31 mouse cellular contexts compared by ENCODE assay signal in the genomic region with DNA sequence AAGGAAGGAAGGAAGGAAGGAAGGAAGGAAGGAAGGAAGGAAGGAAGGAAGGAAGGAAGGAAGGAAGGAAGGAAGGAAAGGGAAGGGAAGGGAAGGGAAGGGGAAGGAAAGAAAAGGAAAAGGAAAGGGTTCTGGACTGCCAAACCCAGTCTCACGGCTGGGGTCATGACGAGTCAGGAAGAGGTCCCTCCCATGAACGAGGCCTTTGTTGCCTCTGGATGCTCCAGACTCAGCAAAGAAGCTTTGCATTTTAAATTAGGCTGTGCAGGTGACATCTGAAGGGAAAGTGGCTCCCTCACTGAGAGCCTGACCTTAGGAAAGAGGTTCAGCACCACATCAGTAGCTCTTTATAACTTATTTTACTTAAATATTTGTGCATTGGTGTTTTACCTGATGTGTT. TPM values are rescaled to one million over a fixed set of nuclear protein-coding genes. Genes with fewer than 3 reads are reported as not detected.
DNase-seq lines count a peak whose midpoint lies in the region; ATAC-seq and TF ChIP-seq lines count a peak whose summit lies in the region.
"Had no signal": no experiment of that assay in that cellular context is flagged by ENCODE, and none has a peak within 500 bp of the region (broad histone marks: within the 10 kb centered on the region; RNA-seq: fewer than 3 reads in every experiment).

No protein-coding gene starts in this region.

- H3K9me3 ChIP-seq in ES-Bruce4 (replicated peaks; ENCODE audit: control insufficient read depth, insufficient read depth, low read length, poor library complexity, severe bottlenecking) = no peaks in the 10 kb centered on the region
- no peaks in the 10 kb centered on the region for H3K9me3 ChIP-seq in forebrain, embryonic 11.5 days (ENCODE audit: control insufficient read depth, low read length)
- H3K9me3 ChIP-seq: G1E had no signal

- no peaks in the 10 kb centered on the region for H3K27me3 ChIP-seq in ES-Bruce4 (ENCODE audit: control insufficient read depth, insufficient read depth, low read length, poor library complexity, severe bottlenecking)
- no peaks in the 10 kb centered on the region for H3K27me3 ChIP-seq in forebrain, embryonic 11.5 days (ENCODE audit: control insufficient read depth, insufficient read depth, low read length)
- H3K27me3 ChIP-seq: CH12.LX, Patski had no signal

- no peak overlapping the region for H3K4me2 ChIP-seq in forebrain, embryonic 11.5 days (ENCODE audit: low read depth, low read length, severe bottlenecking)

- no peak for ATAC-seq in forebrain, embryonic 11.5 days (replicated peaks; ENCODE audit: low FRiP score)
- ATAC-seq: activated CD4-positive, CD25-positive, alpha-beta regulatory T cell, adult 4 months; CD4-positive, CD25-positive, alpha-beta regulatory T cell, adult 4 months; Patski had no signal

- no peak for TF ChIP-seq POLR2A in ES-Bruce4 (IDR thresholded peaks at IDR 0.05; ENCODE audit: insufficient read depth, low read length)

- no peak for TF ChIP-seq CTCF in ES-Bruce4 (IDR thresholded peaks at IDR 0.05; ENCODE audit: low read depth, low read length)

- DNase-seq in ES-CJ7 (ENCODE audit: low read depth, low spot score) (peak; percentile 77), R1 (ENCODE audit: low read depth, low spot score) (peak; percentile 79), ZHBTc4 (ENCODE audit: low read depth, low spot score) (peak; percentile 67)
- DNase-seq in forebrain, embryonic 11.5 days (ENCODE audit: low spot score) = no peak
- no peak for DNase-seq in B cell, adult 2 months
- DNase-seq in heart, adult 8-10 months (ENCODE audit: low spot score) = no peak
- DNase-seq in left cerebral cortex, adult 18-20 months (ENCODE audit: low spot score in 2 of 2) = no peak
- DNase-seq: adrenal gland, adult 2 months; adrenal gland, adult 8-10 months; adrenal gland, postnatal 10 days; adrenal gland, postnatal 14 days; adrenal gland, postnatal 25 days; adrenal gland, postnatal 36 days; cerebellum, adult 11 months; cerebellum, adult 11-12 months; cerebellum, adult 18-20 months; cerebellum, adult 2 months; cerebellum, adult 8-10 months; cerebellum, adult 9-10 months; cerebellum, adult 9-11 months had no signal

- H3K36me3 ChIP-seq in ES-Bruce4 (ENCODE audit: control insufficient read depth, insufficient read depth, low read length, poor library complexity, severe bottlenecking) = no peaks in the 10 kb centered on the region
- no peaks in the 10 kb centered on the region; the same call in 1 of the 2 replicates for H3K36me3 ChIP-seq in forebrain, embryonic 11.5 days (ENCODE audit: control insufficient read depth, insufficient read depth, low read length)

- no peak overlapping the region for H3K4me3 ChIP-seq in ES-Bruce4 (ENCODE audit: low read depth, low read length)
- H3K4me3 ChIP-seq in forebrain, embryonic 11.5 days (ENCODE audit: low read depth, low read length) = no peak overlapping the region

- peaks cover 18% of the 10 kb centered on the region for H3K4me1 ChIP-seq in ES-Bruce4 (ENCODE audit: control insufficient read depth, insufficient read depth, low read length)
- no peaks in the 10 kb centered on the region for H3K4me1 ChIP-seq in forebrain, embryonic 11.5 days (replicated peaks; ENCODE audit: control insufficient read depth, insufficient read depth, low read length)

- TF ChIP-seq EP300 in ES-Bruce4 (IDR thresholded peaks at IDR 0.05; ENCODE audit: insufficient read depth, low read depth, low read length) = peak; percentile 76; the same call in 1 of the 2 replicates

- no peak overlapping the region for H3K27ac ChIP-seq in ES-Bruce4 (ENCODE audit: insufficient read depth, low read length)
- H3K27ac ChIP-seq in forebrain, embryonic 11.5 days (ENCODE audit: low read depth, low read length) = no peak overlapping the region

- H3K9ac ChIP-seq in ES-Bruce4 (ENCODE audit: low read depth, poor library complexity, severe bottlenecking) = no peak overlapping the region
- no peak overlapping the region for H3K9ac ChIP-seq in forebrain, embryonic 11.5 days (ENCODE audit: low read length)

- WGBS in forebrain, embryonic 11.5 days = 26% methylated on average over 3 of the region's 3 CpGs

RNA-seq across cellular contexts. Expression of a gene that starts 6.9 kb away (rescaled TPM):
- not detected in 2 replicates for polyA plus RNA-seq in ES-Bruce4 (2011; ENCODE audit: insufficient read depth, insufficient read length, low read depth, missing spikeins)
- 0.96 and 1.3 TPM in 2 replicates for polyA plus RNA-seq in forebrain, embryonic 11.5 days (2014; fragmentation: Nextera tagmentation; extraction: Ambion mirVana)
- total RNA-seq in heart, adult 8-10 months (2022) = not detected
- not detected for total RNA-seq in left cerebral cortex, adult 18-20 months (2021)
- total RNA-seq: adrenal gland, adult 18-20 months; adrenal gland, adult 2 months; adrenal gland, adult 8-10 months; adrenal gland, postnatal 10 days; adrenal gland, postnatal 14 days; adrenal gland, postnatal 25 days; adrenal gland, postnatal 36 days; adrenal gland, postnatal 4 days; MEL had no signal
- polyA plus RNA-seq: adrenal gland, adult 2 months; brain, embryonic 14.5 days; CD4-positive, CD25-positive, alpha-beta regulatory T cell, adult 4 months; cerebellum, adult 2 months; G1E had no signal

RNA-seq across cellular contexts. Expression of a gene that starts 11.4 kb away (rescaled TPM):
- polyA plus RNA-seq in ES-Bruce4 (2011; ENCODE audit: insufficient read depth, insufficient read length, low read depth, missing spikeins) = 7.2 and 8.2 TPM in 2 replicates
- polyA plus RNA-seq in forebrain, embryonic 11.5 days (2014; fragmentation: Nextera tagmentation; extraction: Ambion mirVana) = 16.1 and 16.4 TPM in 2 replicates
- total RNA-seq in heart, adult 8-10 months (2022) = 10 to 100 TPM; 16.2 to 20.0 (median 18.2) TPM
- 10 to 100 TPM; 71.2 to 78.6 TPM for total RNA-seq in left cerebral cortex, adult 18-20 months (2021)

RNA-seq across cellular contexts. Expression of a gene that starts 12.3 kb away (rescaled TPM):
- polyA plus RNA-seq in ES-Bruce4 (2011; ENCODE audit: insufficient read depth, insufficient read length, low read depth, missing spikeins) = 12.3 and 13.1 TPM in 2 replicates
- polyA plus RNA-seq in forebrain, embryonic 11.5 days (2014; fragmentation: Nextera tagmentation; extraction: Ambion mirVana) = 109 and 114 TPM in 2 replicates
- 10 to 100 TPM; 15.1 to 17.1 (median 15.6) TPM for total RNA-seq in heart, adult 8-10 months (2022)
- total RNA-seq in left cerebral cortex, adult 18-20 months (2021) = 10 to 100 TPM; 47.7 to 49.3 TPM
- polyA plus RNA-seq: activated CD4-positive, CD25-positive, alpha-beta regulatory T cell, adult 4 months had no signal

RNA-seq across cellular contexts. Expression of a gene that starts 26.8 kb away (rescaled TPM):
- polyA plus RNA-seq in ES-Bruce4 (2011; ENCODE audit: insufficient read depth, insufficient read length, low read depth, missing spikeins) = 1.1 TPM in 1 of 2 replicates, not detected in the other
- not detected in 2 replicates for polyA plus RNA-seq in forebrain, embryonic 11.5 days (2014; fragmentation: Nextera tagmentation; extraction: Ambion mirVana)
- total RNA-seq in heart, adult 8-10 months (2022) = not detected
- total RNA-seq in left cerebral cortex, adult 18-20 months (2021) = not detected
- total RNA-seq: adrenal gland, adult 18-20 months; adrenal gland, adult 2 months; adrenal gland, adult 8-10 months; adrenal gland, postnatal 10 days; adrenal gland, postnatal 14 days; adrenal gland, postnatal 25 days; adrenal gland, postnatal 36 days; adrenal gland, postnatal 4 days; ES-E14; G1E; MEL had no signal
- polyA plus RNA-seq: activated CD4-positive, CD25-positive, alpha-beta regulatory T cell, adult 4 months; adrenal gland, adult 2 months; CD4-positive, CD25-positive, alpha-beta regulatory T cell, adult 4 months; cerebellum, adult 2 months; G1E had no signal

RNA-seq across cellular contexts. Expression of a gene that starts 27.0 kb away (rescaled TPM):
- polyA plus RNA-seq in ES-Bruce4 (2011; ENCODE audit: insufficient read depth, insufficient read length, low read depth, missing spikeins) = 84.8 and 85.8 TPM in 2 replicates
- 140 and 150 TPM in 2 replicates for polyA plus RNA-seq in forebrain, embryonic 11.5 days (2014; fragmentation: Nextera tagmentation; extraction: Ambion mirVana)
- total RNA-seq in heart, adult 8-10 months (2022) = 10 to 100 TPM; 19.7 to 30.8 (median 27.1) TPM
- total RNA-seq in left cerebral cortex, adult 18-20 months (2021) = 10 to 100 TPM; 36.4 to 40.1 TPM

Comparison
In these comparisons a context has a peak if more than half of its experiments do, and no peak if none do; other contexts are left out.
1. DNase-seq: peak in ES-CJ7 (single experiment), R1 (single experiment) and ZHBTc4 (single experiment); none in forebrain, embryonic 11.5 days (single experiment), B cell, adult 2 months (0 of 2), heart, adult 8-10 months (single experiment) and left cerebral cortex, adult 18-20 months (0 of 2).